Mouse (Mus musculus): ENCODE results near the gene Foxl2. TPM values are rescaled to one million over a fixed set of nuclear protein-coding genes. Genes with fewer than 3 reads are reported as not detected.
A peak's percentile ranks its signal among the peaks of the same experiment; 100 is the strongest.

Gene Foxl2
- total RNA-seq, 2 experiments from 2014 or later = 1.4 to 1.6 TPM

DNA sequence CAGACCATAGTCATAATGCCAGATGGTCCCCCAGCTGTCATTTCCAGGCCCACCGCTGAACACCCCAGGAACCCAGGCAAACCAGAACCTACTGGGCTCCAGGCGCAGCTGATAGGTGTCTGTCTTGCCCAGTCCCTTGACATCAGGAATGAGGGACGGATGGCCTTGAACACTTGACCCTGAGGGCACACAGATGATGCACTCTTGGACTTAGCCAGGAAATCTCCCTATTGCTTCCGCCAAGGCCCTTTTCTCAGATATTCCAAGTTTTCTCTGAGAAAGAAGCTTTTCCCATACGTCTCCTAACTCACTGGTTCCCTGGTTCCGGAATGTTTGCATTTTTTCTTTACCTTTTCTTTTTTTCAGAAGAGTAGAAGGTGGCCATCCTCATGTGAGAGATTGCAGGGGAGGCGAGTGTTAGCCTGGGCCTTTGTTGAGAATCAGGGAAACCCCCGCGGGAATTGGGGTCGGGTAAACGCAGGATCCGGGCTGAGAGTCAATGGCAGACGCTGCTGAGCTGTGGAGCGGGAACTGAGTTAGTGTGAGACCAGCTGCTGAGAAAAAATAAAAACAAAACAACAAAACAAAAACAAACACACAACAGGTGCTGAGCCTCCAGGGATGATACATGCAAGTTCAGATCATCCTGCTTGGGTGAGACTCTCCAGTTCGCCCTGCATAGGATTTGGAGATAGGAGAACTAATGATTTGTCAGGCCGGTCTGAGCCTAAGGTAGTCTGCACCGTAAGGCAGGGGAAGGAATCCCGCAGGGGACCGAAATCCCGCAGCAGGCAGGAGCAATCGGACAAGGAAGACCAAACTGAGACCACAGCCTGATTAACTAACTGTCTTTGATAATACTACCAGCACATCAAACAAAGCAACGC lies 6.7 kb downstream of the Foxl2 start:
- DNase-seq (ENCODE audit: low spot score in 2 of 2) = no peak

DNA sequence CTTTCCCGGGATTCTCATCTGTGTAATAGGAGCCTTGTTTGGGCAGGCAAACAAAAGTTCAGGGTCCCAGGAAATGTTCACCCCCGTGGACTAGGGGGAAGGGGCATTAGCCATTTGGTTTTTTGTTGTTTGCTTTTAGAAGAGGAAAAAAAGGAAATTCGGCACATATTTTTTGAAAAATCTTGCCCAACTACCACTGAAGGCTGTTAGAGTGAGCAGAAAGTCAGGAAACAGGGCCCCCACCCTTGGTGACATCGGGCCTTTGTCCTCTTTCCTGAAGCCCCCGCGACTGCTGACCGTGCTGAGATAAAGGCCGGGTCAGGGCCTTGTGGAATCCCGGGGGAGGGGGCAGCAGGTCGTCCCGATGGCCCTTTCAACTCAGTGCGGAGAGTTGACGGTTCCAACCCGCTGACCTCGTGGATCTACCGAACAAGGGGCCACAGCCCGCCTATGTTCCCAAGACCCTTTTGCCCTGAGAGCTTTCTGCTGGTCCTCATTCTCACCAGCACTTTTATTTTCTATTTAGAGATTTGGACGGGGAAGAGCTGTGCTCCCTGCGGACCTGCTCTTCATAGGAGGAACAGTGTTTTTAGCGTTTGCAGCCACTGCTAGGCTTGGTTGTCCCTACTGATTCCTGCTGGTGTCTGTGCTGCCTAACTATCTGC lies 7.5 kb downstream of the Foxl2 start:
- DNase-seq (ENCODE audit: low spot score in 2 of 2) = no peak

DNA sequence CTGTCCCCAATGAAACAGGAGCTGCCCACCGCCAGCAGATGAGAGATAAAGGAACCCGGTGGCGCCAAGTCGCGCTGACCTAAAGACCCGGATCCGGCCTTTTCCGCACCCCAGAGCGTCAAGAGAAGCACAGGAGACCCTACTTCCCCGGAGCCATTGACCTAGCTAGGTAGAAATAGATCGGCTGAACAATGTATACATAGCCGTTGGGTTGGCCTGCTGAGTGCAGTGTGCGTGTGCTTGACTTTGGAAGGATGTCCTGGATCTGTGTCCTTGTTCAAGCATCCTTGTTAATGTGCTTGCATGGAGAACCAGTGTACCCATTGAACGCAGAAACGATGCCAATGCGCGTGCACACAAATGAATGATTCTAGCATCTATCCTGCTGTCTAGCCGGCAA lies 8.6 kb downstream of the Foxl2 start:
- no peak for DNase-seq (ENCODE audit: low spot score in 2 of 2)

DNA sequence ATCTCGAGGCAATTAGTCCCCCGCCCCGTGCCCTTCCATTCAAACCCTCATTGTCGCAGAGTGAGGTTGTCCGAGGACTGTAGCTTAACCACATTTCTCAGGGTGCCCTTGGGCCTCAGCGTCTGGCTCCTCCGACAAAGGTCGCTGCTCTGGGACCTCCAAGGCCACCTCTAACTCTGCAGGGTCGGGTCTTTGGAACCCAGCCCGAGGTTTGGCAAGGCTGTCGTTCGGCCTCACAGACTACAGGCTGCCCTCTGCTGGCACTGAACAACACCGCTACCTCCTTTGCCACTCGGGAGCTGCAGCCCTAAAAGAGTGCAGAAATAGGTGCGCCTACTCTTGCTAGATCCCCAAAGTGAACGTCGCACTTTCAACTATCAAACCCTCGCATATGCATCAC lies 10.0 kb downstream of the Foxl2 start:
- no peak for DNase-seq (ENCODE audit: low spot score in 2 of 2)

DNA sequence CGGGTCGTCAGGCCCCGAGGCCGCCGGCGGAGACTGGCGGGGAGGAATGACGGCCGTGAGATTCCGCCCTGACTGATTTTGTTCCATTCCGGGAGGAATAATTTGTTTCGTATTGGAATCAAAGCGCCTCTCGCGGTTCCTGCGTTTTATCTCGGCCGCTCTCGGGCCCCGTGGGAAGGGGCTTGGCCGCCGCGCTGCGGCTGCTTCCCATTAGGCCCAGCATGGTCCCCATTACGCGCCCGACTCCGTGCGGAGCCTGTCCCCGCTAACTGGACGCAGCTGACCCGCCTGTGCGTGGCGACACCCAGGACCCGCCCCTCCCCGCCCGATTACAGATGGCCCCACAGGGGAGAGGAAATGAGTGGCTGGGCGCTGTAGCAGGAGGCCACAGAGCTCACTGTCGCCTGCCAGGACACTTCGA lies 18.0 kb downstream of the Foxl2 start:
- no peak for DNase-seq (ENCODE audit: low spot score in 2 of 2)

DNA sequence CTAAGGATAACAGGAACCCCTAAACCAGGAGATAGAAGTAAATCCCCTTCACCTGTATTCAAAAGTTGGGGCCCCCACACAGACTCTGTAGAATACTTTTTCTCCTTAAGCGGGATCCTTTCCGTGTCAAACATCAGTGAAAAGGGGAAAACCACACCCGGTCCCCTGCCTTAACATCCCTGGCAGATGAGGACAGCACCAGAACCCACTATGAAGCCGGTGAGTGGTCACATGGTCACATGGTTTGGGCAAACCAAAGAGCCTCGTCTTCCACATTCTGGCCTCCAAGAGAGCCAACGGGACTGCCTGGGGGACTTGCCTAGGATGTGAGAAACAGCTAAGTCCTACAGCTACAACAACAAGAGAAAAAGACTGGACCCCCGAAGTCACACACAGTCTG lies 18.5 kb downstream of the Foxl2 start:
- DNase-seq (ENCODE audit: low spot score in 2 of 2) = no peak

DNA sequence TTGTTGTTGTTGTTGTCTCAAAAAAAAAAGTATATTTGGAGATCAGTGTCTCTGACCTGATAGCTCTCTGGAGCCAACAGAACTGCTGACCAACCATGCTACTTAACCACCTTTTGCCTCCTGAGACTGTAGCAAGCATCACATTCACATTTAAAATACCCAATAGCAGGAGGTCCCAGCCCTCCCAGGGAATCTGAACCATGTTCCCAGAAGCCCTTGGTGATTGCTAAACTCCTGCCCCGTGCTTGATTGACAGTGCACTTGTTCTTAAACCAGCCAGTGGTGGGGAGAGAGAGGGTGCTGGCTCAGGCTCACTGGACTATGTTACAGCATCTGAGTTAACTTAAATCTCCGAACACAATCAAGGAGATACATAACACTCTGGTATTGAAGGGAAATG lies 19.8 kb downstream of the Foxl2 start:
- no peak for DNase-seq (ENCODE audit: low spot score in 2 of 2)

DNA sequence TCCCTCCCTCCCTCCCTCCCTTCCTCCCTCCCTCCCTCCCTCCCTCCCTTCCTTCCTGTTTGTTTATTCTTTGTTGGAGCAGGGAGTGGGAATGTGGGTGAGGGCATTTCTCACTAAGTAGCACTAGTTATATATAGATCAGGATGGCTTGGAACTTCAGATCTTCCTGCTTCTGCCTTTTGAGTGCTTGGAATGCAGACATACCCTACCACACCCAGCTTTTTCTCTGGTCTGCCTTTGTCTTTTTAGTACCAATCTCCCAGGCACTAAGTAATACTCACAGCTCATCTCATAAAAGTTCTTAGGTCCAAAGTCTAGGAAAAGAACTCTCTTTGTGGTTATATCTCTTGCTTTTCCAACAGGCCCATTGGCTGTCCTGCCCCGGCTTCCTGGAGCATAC lies 21.0 kb downstream of the Foxl2 start:
- DNase-seq (ENCODE audit: low spot score in 2 of 2) = no peak

DNA sequence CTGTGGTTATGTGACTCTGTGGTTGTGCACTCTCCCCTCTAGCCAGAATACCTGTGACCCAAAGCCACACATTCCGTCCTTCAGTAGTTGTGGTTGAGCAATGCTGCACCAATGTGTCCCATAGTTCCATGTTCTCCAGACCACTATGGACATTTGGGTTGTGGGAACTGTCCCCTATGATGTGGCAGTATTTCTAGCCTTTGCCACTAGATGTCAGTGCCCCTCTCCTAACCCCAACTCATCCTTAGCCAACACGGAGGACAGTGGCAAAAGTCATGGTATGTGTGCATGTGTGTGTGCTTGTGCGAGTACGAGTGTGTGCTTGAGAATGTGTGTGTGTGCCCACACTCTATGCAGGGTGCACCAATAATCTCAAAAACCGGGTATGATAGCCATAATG lies 21.4 kb downstream of the Foxl2 start:
- DNase-seq (ENCODE audit: low spot score in 2 of 2) = no peak

DNA sequence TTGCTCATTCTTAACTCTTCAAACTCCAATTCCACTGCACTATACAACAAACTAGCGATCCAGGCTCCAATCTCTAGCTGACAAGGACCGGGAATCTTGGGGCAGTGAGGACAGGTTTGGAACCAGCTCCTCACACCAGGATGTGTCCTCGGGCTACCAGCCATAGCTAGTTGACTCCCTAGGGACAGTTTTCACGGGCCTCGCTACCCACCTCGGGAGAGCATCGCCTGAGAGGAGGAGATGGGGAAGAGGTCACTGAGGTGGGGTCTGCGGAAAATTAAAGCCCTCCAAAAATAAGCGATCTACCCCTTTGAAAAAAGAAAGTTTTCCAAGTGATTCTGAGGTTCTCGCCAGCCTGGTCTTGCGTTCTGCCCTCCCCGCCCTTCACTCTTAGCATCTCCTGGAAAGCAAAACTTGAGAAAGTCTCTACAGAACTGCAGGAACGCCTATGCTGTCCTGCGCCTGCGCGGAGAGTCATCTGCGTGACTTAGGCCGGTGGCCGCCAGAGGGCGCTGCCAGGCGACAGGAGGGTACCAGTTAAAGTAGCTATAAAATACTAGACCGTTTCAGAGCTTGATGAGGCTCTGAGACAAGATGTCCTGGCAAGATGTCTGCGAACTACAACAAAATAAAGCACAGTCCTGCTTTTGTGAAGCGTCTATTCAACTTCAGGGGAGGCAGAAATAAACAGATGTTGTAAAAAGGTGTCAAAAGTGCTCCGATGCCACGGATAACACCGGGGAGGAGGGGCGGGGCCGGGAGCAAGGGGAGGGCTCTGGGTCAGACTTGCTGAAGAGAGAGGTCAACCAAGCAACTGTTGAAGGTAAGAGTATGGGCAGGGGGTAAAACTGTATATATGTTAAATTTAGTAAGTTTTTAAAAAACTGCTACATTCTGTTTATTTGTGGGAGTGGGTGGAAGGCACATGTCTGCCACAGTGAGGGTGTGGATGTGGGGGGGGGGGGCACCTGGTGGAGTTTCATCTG lies 24.6 kb downstream of the Foxl2 start:
- peak; percentile 83 to 88 for DNase-seq (ENCODE audit: low spot score in 2 of 2)

DNA sequence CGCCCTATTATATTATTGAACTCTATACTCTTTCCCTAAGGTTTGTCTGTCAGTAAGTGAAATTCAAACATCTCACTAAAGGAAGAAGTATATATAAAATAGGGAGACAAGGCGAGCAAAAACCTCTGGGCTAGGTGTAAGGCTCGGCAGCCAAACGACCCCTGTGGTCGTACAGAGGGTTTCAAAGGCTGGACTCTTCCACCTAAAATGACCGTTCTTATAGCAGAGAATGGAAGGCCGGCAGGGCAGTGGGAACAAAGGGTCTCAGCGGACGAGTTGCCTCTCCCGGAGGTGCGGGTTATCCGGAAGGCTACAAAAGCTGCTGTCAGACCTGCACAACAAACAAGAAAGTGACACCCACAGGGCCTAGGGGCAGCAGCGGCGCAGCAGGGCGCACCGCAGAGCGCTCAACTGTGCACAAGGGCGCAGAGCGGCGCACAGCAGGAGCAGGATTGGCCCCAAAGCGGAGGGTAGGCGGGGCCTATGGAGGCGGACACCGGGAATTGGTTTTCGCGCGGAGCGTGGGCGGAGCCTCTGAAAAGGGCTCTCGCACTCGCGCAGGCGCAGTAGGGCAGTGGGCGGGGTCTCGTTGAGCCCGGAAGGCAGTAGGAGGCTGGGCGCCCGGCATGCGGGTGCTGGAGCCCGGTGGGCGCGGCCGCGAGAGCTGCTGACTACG lies 30.9 kb downstream of the Foxl2 start, which contains the start of gene Faim:
Gene Faim, plus strand, starts transcription at position 574 of the 676 bp plus-strand sequence.
- DNase-seq (ENCODE audit: low spot score in 2 of 2) = peak; percentile 100

DNA sequence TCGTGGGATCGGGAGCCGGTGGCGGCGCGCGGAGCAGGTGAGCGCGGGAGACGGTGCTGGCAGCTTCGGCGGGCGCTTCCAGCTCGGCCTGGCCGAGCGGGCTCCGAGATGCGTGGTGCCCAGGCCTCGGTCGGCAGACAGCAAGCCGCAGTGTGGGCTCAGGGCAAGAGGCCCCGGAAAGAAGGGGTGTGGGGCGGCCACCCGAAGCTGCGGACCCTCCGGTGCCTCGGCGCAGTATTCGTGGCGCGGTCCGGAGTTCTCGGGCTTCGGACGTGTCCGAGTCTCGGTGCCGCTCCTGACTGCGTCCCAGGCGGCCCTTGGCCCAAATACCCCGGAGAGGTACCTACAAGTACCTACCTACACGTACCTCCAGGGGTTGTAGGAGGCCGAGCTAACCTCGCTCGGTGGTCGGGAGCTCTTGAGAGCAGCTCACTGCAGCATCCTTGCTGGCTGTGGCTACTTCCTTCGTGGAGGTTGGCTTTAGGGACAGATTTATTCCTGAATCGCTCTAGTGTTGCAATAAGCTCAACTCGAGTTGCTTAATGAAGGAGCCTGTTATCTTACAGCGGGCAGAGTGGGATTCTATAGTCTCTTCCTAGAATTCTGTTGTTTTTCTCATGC lies 31.5 kb downstream of the Foxl2 start:
- no peak for DNase-seq (ENCODE audit: low spot score in 2 of 2)

DNA sequence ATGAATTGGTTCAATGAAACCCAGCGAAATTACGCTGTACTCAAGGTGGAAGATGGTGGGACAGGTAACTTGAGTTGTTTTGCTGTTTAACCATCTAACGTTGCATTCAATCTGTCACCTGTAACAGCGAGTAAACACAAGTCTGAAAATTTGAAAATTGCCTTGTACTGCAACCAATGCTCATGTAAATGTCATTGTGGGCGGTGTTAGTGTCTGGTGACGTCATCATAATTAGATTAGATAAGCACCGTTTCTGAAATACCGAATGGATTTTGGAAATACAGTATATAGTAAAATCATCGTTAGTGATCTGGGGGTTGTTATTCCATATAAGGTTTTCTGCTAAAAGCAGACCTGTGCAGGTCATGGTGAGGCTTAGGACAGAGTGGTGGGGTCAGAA lies 32.0 kb downstream of the Foxl2 start:
- no peak for DNase-seq (ENCODE audit: low spot score in 2 of 2)

DNA sequence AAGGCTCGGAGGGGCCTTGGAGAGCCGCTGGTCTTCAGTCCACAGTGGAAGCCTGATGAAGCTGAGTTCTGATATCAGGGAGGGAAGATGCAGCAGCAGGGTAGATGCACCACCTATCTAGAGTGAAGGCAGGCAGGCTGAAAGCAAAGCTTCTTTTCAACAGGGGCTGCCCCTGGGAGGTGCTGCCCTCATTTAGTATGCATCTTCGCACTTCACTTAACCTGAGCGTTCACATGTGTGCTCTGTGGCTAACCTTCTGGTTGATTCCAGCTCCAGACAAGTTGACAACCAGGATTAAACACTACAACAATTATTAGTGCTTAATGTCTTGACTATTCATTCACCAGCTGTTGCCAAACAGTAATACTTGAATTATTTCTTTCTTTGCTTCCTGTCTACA lies 39.0 kb downstream of the Foxl2 start:
- no peak for DNase-seq (ENCODE audit: low spot score in 2 of 2)

DNA sequence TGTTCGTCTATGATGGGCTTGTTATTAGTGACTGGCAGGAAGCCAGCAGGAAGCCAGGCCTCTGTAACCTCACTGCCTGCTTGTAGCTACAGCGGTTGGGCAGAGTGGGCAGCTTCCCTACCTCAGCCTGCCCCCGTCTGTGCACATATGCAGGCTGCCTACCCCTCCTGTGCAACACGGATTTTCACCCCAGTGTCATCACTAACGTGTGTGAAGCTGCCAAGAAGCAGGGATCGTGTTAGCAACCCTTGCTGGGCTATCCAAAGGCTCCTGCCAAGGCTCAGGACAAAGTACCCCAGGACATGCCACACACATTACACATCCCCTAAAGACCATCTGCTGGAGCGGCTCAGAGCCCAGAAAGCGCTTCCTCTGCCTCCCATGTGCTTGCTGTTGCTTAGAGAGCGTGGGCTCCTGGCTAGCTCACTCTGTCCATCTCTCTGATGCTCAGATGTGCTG lies 44.8 kb downstream of the Foxl2 start:
- peak; percentile 39 to 59 for DNase-seq (ENCODE audit: low spot score in 2 of 2)

DNA sequence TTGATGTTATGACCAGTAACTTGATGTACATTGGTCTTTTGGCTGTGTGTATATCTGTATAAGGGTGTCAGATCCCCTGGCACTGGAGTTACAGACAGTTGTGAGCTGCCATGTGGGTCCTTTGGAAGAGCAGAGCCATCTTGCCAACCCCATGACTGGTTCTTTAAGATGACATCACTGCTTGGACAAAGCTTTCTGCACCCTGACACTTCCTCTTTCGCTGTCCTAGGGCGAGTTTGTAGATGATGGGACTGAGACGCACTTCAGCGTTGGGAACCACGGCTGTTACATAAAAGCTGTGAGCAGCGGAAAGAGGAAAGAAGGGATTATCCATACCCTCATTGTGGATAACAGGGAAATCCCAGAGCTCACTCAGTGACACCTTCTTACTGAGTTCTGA lies 46.2 kb downstream of the Foxl2 start:
- DNase-seq (ENCODE audit: low spot score in 2 of 2) = no peak

Measured in layer of hippocampus, postnatal 14 days (tissue).